Mouse (Mus musculus): ENCODE data around the gene Vmn2r59. TPM values are rescaled to one million over a fixed set of nuclear protein-coding genes. Genes with fewer than 3 reads are reported as not detected.

Vmn2r59 gene
- polyA plus RNA-seq (2017; shearing (Covaris generic)) = under 1 TPM; 0.01 to 0.15 TPM

DNA sequence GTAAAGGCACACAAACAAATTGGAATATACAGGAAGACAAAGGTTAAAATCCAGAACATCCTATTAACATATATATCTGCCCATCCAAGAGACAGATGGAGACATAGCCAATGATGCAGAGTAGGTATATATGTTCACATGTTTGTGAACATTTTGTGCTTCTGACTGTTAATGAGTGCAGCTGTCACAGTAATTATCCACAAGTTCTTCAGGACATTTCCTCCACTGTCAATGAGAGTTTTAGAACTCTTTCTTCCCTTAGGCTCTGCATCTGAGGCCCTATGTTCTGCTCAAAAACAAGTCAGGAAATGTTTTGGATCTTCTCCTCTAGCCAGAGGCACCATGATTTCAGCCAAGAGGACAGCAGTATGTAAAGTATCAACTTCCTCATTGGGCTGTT lies at the start of gene Vmn2r59:
Gene Vmn2r59, minus strand, starts transcription at position 101 of the 400 bp plus-strand sequence.

DNA sequence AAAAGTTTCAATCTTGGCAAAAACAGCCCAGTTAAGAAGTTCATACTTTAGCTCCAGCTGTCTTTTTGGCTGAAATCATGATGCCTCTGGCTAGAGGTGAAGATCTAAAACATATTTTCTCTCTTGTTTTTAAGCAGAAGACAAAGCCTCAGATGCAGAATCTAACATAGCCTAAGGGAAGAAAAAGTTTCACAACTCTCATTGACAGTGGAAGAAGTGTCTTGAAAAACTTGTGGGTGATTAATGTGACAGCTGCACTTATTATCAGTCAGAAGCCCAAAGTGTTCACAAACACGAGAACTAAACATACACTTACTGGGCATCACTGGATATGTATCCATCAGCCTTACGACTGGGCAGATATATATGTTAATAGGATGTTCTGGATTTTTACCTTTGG lies 48.6 kb upstream of the Vmn2r59 start, which contains the start of gene Vmn2r60:
Gene Vmn2r60, plus strand, starts transcription at position 301 of the 400 bp plus-strand sequence.

Other genes with a start within 250 kb of the Vmn2r59 start
- gene Vmn2r58, start 186.3 kb downstream of the Vmn2r59 start, polyA plus RNA-seq (2017; shearing (Covaris generic)) = under 1 TPM in 1 of 2 experiments, not detected in 1; 0.12 TPM
- gene Vmn2r60, start 48.7 kb upstream of the Vmn2r59 start, polyA plus RNA-seq (2017; shearing (Covaris generic)) = under 1 TPM; 0.02 to 0.05 TPM
- gene Vmn2r61, start 201.0 kb upstream of the Vmn2r59 start, polyA plus RNA-seq (2017; shearing (Covaris generic)) = not detected

Data from activated CD4-positive, CD25-positive, alpha-beta regulatory T cell (primary cell).